Mouse (Mus musculus) hindbrain, postnatal 0 days (tissue): Measurements from ENCODE around the gene Jph4. TPM values are rescaled to one million over a fixed set of nuclear protein-coding genes. Genes with fewer than 3 reads are reported as not detected.

Experiments used
- ATAC-seq: fragments of 200-750 bp; cut with Nextera tagmentation; 2 replicates; pipeline ENCODE4 v1.8.0; 2017; ENCODE audit warnings: mild to moderate bottlenecking, moderate TSS enrichment, moderate library complexity
- DNase-seq: peaks from one replicate; pipeline ENCODE4 v3.0.0-alpha.2; 2015; ENCODE audit warnings: low spot score
- H3K27ac ChIP-seq: fragments of 300-500 bp; sonication (generic); 2 replicates; pipeline ENCODE4 v1.5.1; 2014; ENCODE audit warnings: mild to moderate bottlenecking
- H3K27me3 ChIP-seq: fragments of 300-500 bp; sonication (generic); 2 replicates; pipeline ENCODE4 v1.6.1; 2014; ENCODE audit warnings: low read length, mixed read lengths; ENCODE audit not compliant: insufficient read depth
- H3K36me3 ChIP-seq: fragments of 300-500 bp; sonication (generic); 2 replicates; pipeline ENCODE4 v1.6.1; 2014; ENCODE audit warnings: low read length, mixed read lengths; ENCODE audit not compliant: insufficient read depth
- H3K4me1 ChIP-seq: fragments of 300-500 bp; sonication (generic); 2 replicates; pipeline ENCODE4 v1.6.1; 2014; ENCODE audit warnings: antibody characterized with exemption, low read length, mixed read lengths; ENCODE audit not compliant: insufficient read depth
- H3K4me2 ChIP-seq: fragments of 300-500 bp; sonication (generic); 2 replicates; pipeline ENCODE4 v1.6.1; 2014; ENCODE audit warnings: low read depth, mild to moderate bottlenecking, low read length, moderate library complexity, mixed read lengths
- H3K4me3 ChIP-seq: fragments of 300-500 bp; sonication (generic); 2 replicates; pipeline ENCODE4 v1.5.1; 2014; ENCODE audit warnings: low read length
- H3K9ac ChIP-seq: fragments of 300-500 bp; sonication (generic); replicated peaks from 2 replicates; pipeline ENCODE4 v1.6.1; 2014; ENCODE audit warnings: mild to moderate bottlenecking, low read length, moderate library complexity, mixed read lengths
- H3K9me3 ChIP-seq: fragments of 300-500 bp; sonication (generic); 2 replicates; pipeline ENCODE4 v1.6.1; 2016; ENCODE audit warnings: low read length, mixed read lengths
- CTCF ChIP-seq: IDR thresholded peaks from 2 replicates; pipeline ENCODE4 v1.5.1; 2016; ENCODE audit warnings: antibody characterized with exemption, control low read depth, low read depth
- WGBS: fragments of 180-500 bp; shearing (Covaris S2); extraction: QIAGEN DNeasy Blood & Tissue Kit; methylation state at CpG from one replicate; pipeline ENCODE4 v1.1.7; 2014; 5-methylcytosine and 5-hydroxymethylcytosine counted together
- polyA plus RNA-seq: library from polyadenylated mRNA; unstranded; fragments of >200 nt; fragmentation: Nextera tagmentation; extraction: Ambion mirVana; gene quantifications from 2 replicates; pipeline ENCODE4 v1.2.1, GENCODE M21; 2015
- total RNA-seq: library from RNA; depleted of rRNA; stranded (reverse); fragments of >200 nt; gene quantifications from 2 replicates; pipeline ENCODE4 v1.2.3, GENCODE M21; 2014

Jph4 gene
- total and polyA plus RNA-seq, 2 experiments from 2014 or later: 29.4 to 126 TPM

DNA sequence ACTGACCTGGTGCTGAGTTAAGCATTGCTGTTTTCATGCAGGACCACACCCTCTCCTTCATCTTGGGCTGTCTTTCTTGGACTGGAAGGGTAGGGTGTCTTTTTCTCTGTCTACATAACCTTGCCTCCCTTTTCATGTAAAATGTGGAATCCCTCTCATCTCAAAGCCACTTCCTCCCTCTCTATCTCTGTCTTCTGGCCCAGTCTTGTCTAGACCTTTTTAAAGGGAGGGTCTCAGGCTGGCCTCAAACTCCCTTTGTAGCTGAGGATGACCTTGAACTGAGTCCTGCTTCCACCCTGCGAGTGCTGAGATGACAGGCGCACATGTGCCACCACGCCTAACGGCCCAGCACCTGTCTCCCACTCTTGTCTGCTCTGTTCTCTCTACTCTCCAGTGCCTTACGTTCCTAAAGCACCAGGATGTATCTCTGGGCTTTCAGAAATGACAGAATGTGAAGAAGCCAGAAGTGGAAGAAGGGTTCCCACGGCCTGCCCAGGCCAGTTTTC, 30.7 kb downstream of the Jph4 start:
- 0 out of 2 replicates have a peak, but pooled peaks have one; percentile 2 for ATAC-seq
- no peak for DNase-seq
- Histone ChIP-seq H3K9me3 (no peaks in the 10 kb centered on the region), H3K27me3 (no peaks in the 10 kb centered on the region), H3K4me1 (peaks cover 24% of the 10 kb centered on the region), H3K9ac (no peak overlapping the region), H3K27ac (peak overlapping the region; percentile 62), H3K4me2 (no peak overlapping the region), H3K36me3 (0 out of 2 replicates have a peak, but pooled peaks cover 6% of the 10 kb centered on the region), H3K4me3 (no peak overlapping the region)
- no peak for TF ChIP-seq CTCF
- 81% methylated on average over 6 of the region's 6 CpGs for WGBS

DNA sequence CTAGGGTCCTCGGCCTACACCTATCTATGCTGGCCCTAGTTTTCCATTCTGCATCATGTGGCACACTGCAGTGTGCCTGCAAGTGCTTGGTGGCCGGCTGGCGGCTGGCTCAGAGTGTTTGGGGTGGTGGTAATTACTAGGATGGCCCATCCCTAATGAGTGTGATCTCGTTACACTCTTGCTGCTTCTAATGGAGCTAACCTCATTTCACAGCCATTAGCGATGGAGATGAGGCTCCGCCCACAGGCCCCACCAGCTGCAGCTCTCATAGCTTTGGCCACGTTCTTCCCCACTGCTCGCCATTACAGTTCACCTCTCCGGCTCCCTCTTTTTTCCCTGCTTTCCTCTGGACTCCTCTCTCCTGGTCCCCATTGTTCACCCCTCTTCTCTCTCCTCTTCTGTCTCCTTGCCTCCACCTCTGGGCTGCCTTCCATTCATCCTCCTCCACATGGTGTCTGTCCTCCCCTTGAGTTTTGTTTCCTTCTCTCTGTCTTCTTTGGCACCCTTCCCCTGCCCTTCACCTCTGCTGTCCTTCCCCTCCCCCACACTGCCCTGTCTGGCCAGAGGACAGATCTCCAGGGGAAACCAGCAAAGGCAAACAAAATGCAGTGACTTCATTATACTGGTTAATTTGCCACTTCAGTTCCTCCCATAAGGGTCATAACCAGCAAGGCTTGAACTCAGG, 31.3 kb downstream of the Jph4 start:
- no peak overlapping the region for H3K9ac ChIP-seq
- peak; percentile 44 for ATAC-seq

GRCm38 (mm10) chr14:55083481-55083880, 33.3 kb downstream of the Jph4 start:
- 46% methylated on average over 6 of the region's 6 CpGs for WGBS
- peaks cover 11% of the 10 kb centered on the region for H3K4me1 ChIP-seq

More for the DNA sequence above, 31.3 kb downstream of the Jph4 start:
- DNase-seq: peak; percentile 52
- H3K4me1 ChIP-seq: peaks cover 24% of the 10 kb centered on the region
- H3K36me3 ChIP-seq: 0 out of 2 replicates have a peak, but pooled peaks cover 6% of the 10 kb centered on the region
- 25% methylated on average over 9 of the region's 9 CpGs for WGBS
- peak overlapping the region; percentile 62 for H3K27ac ChIP-seq
- no peak for TF ChIP-seq CTCF
- H3K4me3 ChIP-seq: no peak overlapping the region
- H3K27me3 ChIP-seq: no peaks in the 10 kb centered on the region
- H3K9me3 ChIP-seq: no peaks in the 10 kb centered on the region
- H3K4me2 ChIP-seq: no peak overlapping the region

GRCm38 (mm10) chr14:55081105-55081504, 35.6 kb downstream of the Jph4 start:
- DNase-seq: no peak
- WGBS: 21% methylated on average over 5 of the region's 5 CpGs
- Histone ChIP-seq H3K27me3 (no peaks in the 10 kb centered on the region), H3K36me3 (0 out of 2 replicates have a peak, but pooled peaks cover 6% of the 10 kb centered on the region), H3K4me2 (no peak overlapping the region), H3K9me3 (no peaks in the 10 kb centered on the region), H3K4me3 (no peak overlapping the region), H3K27ac (no peak overlapping the region), H3K9ac (no peak overlapping the region), H3K4me1 (peaks cover 20% of the 10 kb centered on the region)
- ATAC-seq: no peak
- TF ChIP-seq CTCF: no peak

More at GRCm38 (mm10) chr14:55083481-55083880, 33.3 kb downstream of the Jph4 start:
- ATAC-seq (no peak), DNase-seq (peak; percentile 56)
- no peak overlapping the region for H3K4me2 ChIP-seq
- H3K9me3 ChIP-seq: no peaks in the 10 kb centered on the region
- H3K36me3 ChIP-seq: 0 out of 2 replicates have a peak, but pooled peaks cover 6% of the 10 kb centered on the region
- H3K9ac ChIP-seq: no peak overlapping the region
- H3K4me3 ChIP-seq: no peak overlapping the region
- no peaks in the 10 kb centered on the region for H3K27me3 ChIP-seq
- H3K27ac ChIP-seq: peak overlapping the region; percentile 41; the same call in 1 of the 2 replicates
- TF ChIP-seq CTCF: no peak

DNA sequence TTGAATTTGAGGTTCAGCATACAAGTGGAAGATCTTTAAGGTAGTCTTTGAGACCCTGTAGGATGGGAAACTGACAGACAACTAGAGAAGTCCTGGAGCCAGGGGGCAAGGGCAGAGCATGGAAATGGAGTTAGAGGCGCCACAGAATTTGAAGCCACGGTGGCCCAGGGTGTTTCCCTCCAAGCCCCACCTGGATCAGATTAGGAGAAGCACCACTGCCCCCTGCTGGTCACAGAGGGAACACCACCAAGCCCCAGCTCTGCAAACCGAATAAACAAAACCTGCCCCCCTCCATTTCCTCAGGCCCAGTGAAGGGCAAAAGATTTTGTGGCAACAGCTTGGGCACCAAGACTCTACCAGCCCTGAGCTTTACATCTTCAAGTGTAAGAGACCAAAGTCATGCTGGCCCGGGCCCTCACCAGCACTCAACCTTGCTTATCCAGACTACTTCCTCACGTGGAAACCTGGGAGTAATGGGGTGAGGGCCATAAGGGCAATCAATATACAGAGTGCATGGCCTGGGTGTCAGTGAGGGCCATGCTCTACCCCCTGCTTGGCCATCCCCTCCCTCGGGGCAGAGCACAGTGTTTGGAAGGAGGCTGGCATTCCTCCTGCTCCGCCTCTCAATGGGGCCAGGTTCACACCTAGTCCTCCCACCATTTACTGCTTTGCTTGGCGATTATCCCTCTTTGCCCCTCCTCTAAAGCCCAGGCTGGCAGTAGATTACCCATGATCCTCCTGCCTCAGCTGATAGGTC, 37.3 kb downstream of the Jph4 start:
- ATAC-seq (peak; percentile 55), DNase-seq (peak; percentile 89)
- WGBS: 21% methylated on average over 8 of the region's 8 CpGs
- peak overlapping the region; percentile 22; the same call in 1 of the 2 replicates for H3K9ac ChIP-seq
- H3K27ac ChIP-seq: peak overlapping the region; percentile 82; the same call in 1 of the 2 replicates
- 0 out of 2 replicates have a peak, but pooled peaks cover 6% of the 10 kb centered on the region for H3K36me3 ChIP-seq
- no peak overlapping the region for H3K4me3 ChIP-seq
- peak; percentile 94 for TF ChIP-seq CTCF
- no peak overlapping the region for H3K4me2 ChIP-seq
- H3K9me3 ChIP-seq: no peaks in the 10 kb centered on the region
- no peaks in the 10 kb centered on the region for H3K27me3 ChIP-seq
- peaks cover 11% of the 10 kb centered on the region; the same call in 1 of the 2 replicates for H3K4me1 ChIP-seq

GRCm38 (mm10) chr14:55078366-55078989, 38.3 kb downstream of the Jph4 start:
- ATAC-seq (peak; percentile 39), DNase-seq (peak; percentile 61)
- Histone ChIP-seq H3K36me3 (0 out of 2 replicates have a peak, but pooled peaks cover 15% of the 10 kb centered on the region), H3K4me1 (peaks cover 11% of the 10 kb centered on the region; the same call in 1 of the 2 replicates), H3K9ac (peak overlapping the region; percentile 31; the same call in 1 of the 2 replicates), H3K4me3 (no peak overlapping the region), H3K4me2 (peak overlapping the region; percentile 6; the same call in 1 of the 2 replicates), H3K27me3 (no peaks in the 10 kb centered on the region), H3K27ac (peak overlapping the region; percentile 82), H3K9me3 (no peaks in the 10 kb centered on the region)
- WGBS: 10% methylated on average over 23 of the region's 23 CpGs
- TF ChIP-seq CTCF: no peak
